Mouse (Mus musculus) embryonic fibroblast, embryonic 13.5 days (primary cell): ENCODE results near the gene Pitpnc1. TPM values are rescaled to one million over a fixed set of nuclear protein-coding genes. Genes with fewer than 3 reads are reported as not detected.

Experiments used
- H3K27ac ChIP-seq: 2 replicates; pipeline ENCODE4 v1.5.1; 2012; ENCODE audit warnings: low read length, control low read depth, inconsistent platforms; ENCODE audit not compliant: insufficient read depth
- H3K4me1 ChIP-seq: 2 replicates; pipeline ENCODE4 v1.6.1; 2011; ENCODE audit warnings: low read length; ENCODE audit not compliant: control insufficient read depth, insufficient read depth
- H3K4me3 ChIP-seq: 2 replicates; pipeline ENCODE4 v1.5.1; 2011; ENCODE audit warnings: mild to moderate bottlenecking, control low read depth, low read length; ENCODE audit not compliant: insufficient read depth
- CTCF ChIP-seq: IDR thresholded peaks from 2 replicates; pipeline ENCODE4 v1.5.1; 2011; ENCODE audit warnings: mild to moderate bottlenecking, control low read depth, low read length, moderate library complexity, borderline replicate concordance; ENCODE audit not compliant: insufficient read depth
- POLR2A ChIP-seq: IDR thresholded peaks from 2 replicates; pipeline ENCODE4 v1.6.1; 2011; ENCODE audit warnings: low read depth, mild to moderate bottlenecking, control low read depth, low read length, moderate library complexity
- polyA plus RNA-seq: library from polyadenylated mRNA; stranded (reverse); fragments of >200 nt; gene quantifications from 2 replicates; pipeline ENCODE4 v1.2.4, GENCODE M21; 2011; ENCODE audit warnings: low read depth; ENCODE audit not compliant: missing spikeins, insufficient read length

Gene Pitpnc1
- polyA plus RNA-seq, 1 experiment, result 19.8 TPM

GRCm38 (mm10) chr11:107468252-107469030 is 2.1 kb downstream of the Pitpnc1 start:
- Histone ChIP-seq H3K4me3 (peak overlapping the region; percentile 95), H3K27ac (no peak overlapping the region), H3K4me1 (peaks cover 6% of the 10 kb centered on the region)
- TF ChIP-seq POLR2A (no peak), CTCF (no peak)

- TF ChIP-seq CTCF (no peak), POLR2A (no peak)
- H3K4me1 ChIP-seq, result peaks cover 3% of the 10 kb centered on the region
- no peak overlapping the region for H3K4me3 ChIP-seq
- H3K27ac ChIP-seq, result no peak overlapping the region
Observed at GRCm38 (mm10) chr11:107466611-107467391, 3.7 kb downstream of the Pitpnc1 start.

- TF ChIP-seq CTCF (no peak), POLR2A (no peak)
- Histone ChIP-seq H3K4me3 (no peak overlapping the region), H3K4me1 (no peaks in the 10 kb centered on the region), H3K27ac (no peak overlapping the region)
Observed at GRCm38 (mm10) chr11:107465969-107466368, 4.5 kb downstream of the Pitpnc1 start.

- no peak overlapping the region for H3K4me3 ChIP-seq
- H3K4me1 ChIP-seq, result no peaks in the 10 kb centered on the region
- H3K27ac ChIP-seq, result no peak overlapping the region
- TF ChIP-seq POLR2A, result no peak
- TF ChIP-seq CTCF, result no peak
Observed at GRCm38 (mm10) chr11:107465041-107465440, 5.5 kb downstream of the Pitpnc1 start.

GRCm38 (mm10) chr11:107464141-107464540 is 6.4 kb downstream of the Pitpnc1 start:
- TF ChIP-seq POLR2A (no peak), CTCF (no peak)
- Histone ChIP-seq H3K27ac (no peak overlapping the region), H3K4me1 (no peaks in the 10 kb centered on the region), H3K4me3 (no peak overlapping the region)

GRCm38 (mm10) chr11:107463251-107463681 is 7.2 kb downstream of the Pitpnc1 start:
- no peak for TF ChIP-seq CTCF
- TF ChIP-seq POLR2A, result no peak
- 0 out of 2 replicates have a peak, but pooled peaks cover 2% of the 10 kb centered on the region for H3K4me1 ChIP-seq
- H3K27ac ChIP-seq, result no peak overlapping the region
- no peak overlapping the region for H3K4me3 ChIP-seq

- H3K4me1 ChIP-seq, result 0 out of 2 replicates have a peak, but pooled peaks cover 4% of the 10 kb centered on the region
- TF ChIP-seq POLR2A (no peak), CTCF (peak; percentile 28; the same call in 1 of the 2 replicates)
- H3K27ac ChIP-seq, result no peak overlapping the region
- H3K4me3 ChIP-seq, result no peak overlapping the region
Observed at GRCm38 (mm10) chr11:107462478-107462877, 8.0 kb downstream of the Pitpnc1 start.

GRCm38 (mm10) chr11:107459828-107460227 is 10.7 kb downstream of the Pitpnc1 start:
- H3K4me1 ChIP-seq, result 0 out of 2 replicates have a peak, but pooled peaks cover 4% of the 10 kb centered on the region

GRCm38 (mm10) chr11:107458986-107459385 is 11.5 kb downstream of the Pitpnc1 start:
- no peak overlapping the region for H3K27ac ChIP-seq
- H3K4me1 ChIP-seq, result 0 out of 2 replicates have a peak, but pooled peaks cover 4% of the 10 kb centered on the region
- TF ChIP-seq CTCF (no peak), POLR2A (no peak)
- H3K4me3 ChIP-seq, result no peak overlapping the region

More at GRCm38 (mm10) chr11:107459828-107460227, 10.7 kb downstream of the Pitpnc1 start:
- TF ChIP-seq CTCF (no peak), POLR2A (no peak)
- Histone ChIP-seq H3K27ac (no peak overlapping the region), H3K4me3 (no peak overlapping the region)

- H3K4me3 ChIP-seq, result no peak overlapping the region
- TF ChIP-seq POLR2A (no peak), CTCF (no peak)
- H3K4me1 ChIP-seq, result 0 out of 2 replicates have a peak, but pooled peaks cover 4% of the 10 kb centered on the region
- no peak overlapping the region for H3K27ac ChIP-seq
Observed at GRCm38 (mm10) chr11:107458286-107458685, 12.2 kb downstream of the Pitpnc1 start.

- H3K27ac ChIP-seq, result no peak overlapping the region
- no peak overlapping the region for H3K4me3 ChIP-seq
- 0 out of 2 replicates have a peak, but pooled peaks cover 4% of the 10 kb centered on the region for H3K4me1 ChIP-seq
- TF ChIP-seq CTCF, result no peak
- no peak for TF ChIP-seq POLR2A
Observed at GRCm38 (mm10) chr11:107457282-107457681, 13.2 kb downstream of the Pitpnc1 start.
